Mouse (Mus musculus): ENCODE results near the gene Ghrl. TPM values are rescaled to one million over a fixed set of nuclear protein-coding genes. Genes with fewer than 3 reads are reported as not detected.
A peak's percentile ranks its signal among the peaks of the same experiment; 100 is the strongest.
"Not testable (repeated sequence)": the region's sequence is repeated elsewhere in the genome, so short reads cannot be mapped to it uniquely, and the experiment has no call there.

Gene Ghrl
- polyA plus RNA-seq, 1 experiment from 2014 or later, result 57.1 TPM

- WGBS, result 79% methylated on average over 14 of the region's 14 CpGs
- Histone ChIP-seq H3K36me3 (no peaks in the 10 kb centered on the region), H3K9ac (no peak overlapping the region), H3K4me1 (no peaks in the 10 kb centered on the region), H3K27me3 (replicated peaks) (no peaks in the 10 kb centered on the region), H3K4me2 (no peak overlapping the region), H3K27ac (no peak overlapping the region), H3K4me3 (replicated peaks) (no peak overlapping the region), H3K9me3 (no peaks in the 10 kb centered on the region)
- no peak for ATAC-seq (ENCODE audit: insufficient read depth, low FRiP score, low read depth)
These were observed 41.3 kb downstream of the Ghrl start for GRCm38 (mm10) chr6:113678246-113679012.

GRCm38 (mm10) chr6:113677070-113677734, 42.5 kb downstream of the Ghrl start:
- Histone ChIP-seq H3K36me3 (no peaks in the 10 kb centered on the region), H3K27me3 (replicated peaks) (no peaks in the 10 kb centered on the region), H3K9me3 (no peaks in the 10 kb centered on the region), H3K27ac (no peak overlapping the region), H3K4me1 (no peaks in the 10 kb centered on the region), H3K4me2 (no peak overlapping the region), H3K4me3 (replicated peaks) (no peak overlapping the region), H3K9ac (no peak overlapping the region)
- no peak for ATAC-seq (ENCODE audit: insufficient read depth, low FRiP score, low read depth)
- 65% methylated on average over 14 of the region's 14 CpGs for WGBS

GRCm38 (mm10) chr6:113675991-113676390, 43.7 kb downstream of the Ghrl start:
- Histone ChIP-seq H3K9ac (no peak overlapping the region), H3K9me3 (no peaks in the 10 kb centered on the region), H3K4me2 (no peak overlapping the region), H3K27me3 (replicated peaks) (no peaks in the 10 kb centered on the region), H3K27ac (no peak overlapping the region), H3K4me1 (no peaks in the 10 kb centered on the region), H3K36me3 (no peaks in the 10 kb centered on the region; the same call in 1 of the 2 replicates), H3K4me3 (replicated peaks) (no peak overlapping the region)
- no peak for ATAC-seq (ENCODE audit: insufficient read depth, low FRiP score, low read depth)
- WGBS, result 88% methylated on average over 9 of the region's 9 CpGs

GRCm38 (mm10) chr6:113675234-113675633, 44.4 kb downstream of the Ghrl start:
- H3K4me3 ChIP-seq (replicated peaks), result no peak overlapping the region
- H3K9ac ChIP-seq, result no peak overlapping the region
- no peak overlapping the region for H3K27ac ChIP-seq
- ATAC-seq (ENCODE audit: insufficient read depth, low FRiP score, low read depth), result no peak
- no peaks in the 10 kb centered on the region for H3K9me3 ChIP-seq
- H3K4me2 ChIP-seq, result no peak overlapping the region
- H3K4me1 ChIP-seq, result no peaks in the 10 kb centered on the region
- H3K36me3 ChIP-seq, result no peaks in the 10 kb centered on the region; the same call in 1 of the 2 replicates
- H3K27me3 ChIP-seq (replicated peaks), result no peaks in the 10 kb centered on the region
- 80% methylated on average over 4 of the region's 4 CpGs for WGBS

GRCm38 (mm10) chr6:113672989-113673388, 46.7 kb downstream of the Ghrl start:
- Histone ChIP-seq H3K4me3 (replicated peaks) (no peak overlapping the region), H3K9ac (no peak overlapping the region), H3K9me3 (no peaks in the 10 kb centered on the region), H3K27me3 (replicated peaks) (no peaks in the 10 kb centered on the region), H3K4me2 (no peak overlapping the region), H3K36me3 (no peaks in the 10 kb centered on the region; the same call in 1 of the 2 replicates), H3K27ac (no peak overlapping the region), H3K4me1 (peaks cover 7% of the 10 kb centered on the region)
- ATAC-seq (ENCODE audit: insufficient read depth, low FRiP score, low read depth), result no peak
- 74% methylated on average over 6 of the region's 6 CpGs for WGBS

GRCm38 (mm10) chr6:113672029-113672428, 47.7 kb downstream of the Ghrl start:
- not testable (repeated sequence) for H3K9me3 ChIP-seq; H3K9ac ChIP-seq; H3K4me2 ChIP-seq; H3K4me1 ChIP-seq; ATAC-seq (ENCODE audit: insufficient read depth, low FRiP score, low read depth); H3K36me3 ChIP-seq; H3K27me3 ChIP-seq (replicated peaks); H3K4me3 ChIP-seq (replicated peaks); H3K27ac ChIP-seq
- WGBS, result 92% methylated on average over 1 of the region's 1 CpGs

- no peak overlapping the region for H3K4me3 ChIP-seq (replicated peaks)
- H3K4me1 ChIP-seq, result peaks cover 10% of the 10 kb centered on the region
- H3K27me3 ChIP-seq (replicated peaks), result no peaks in the 10 kb centered on the region
- WGBS, result 51% methylated on average over 7 of the region's 7 CpGs
- no peak overlapping the region for H3K9ac ChIP-seq
- ATAC-seq (ENCODE audit: insufficient read depth, low FRiP score, low read depth), result no peak
- H3K9me3 ChIP-seq, result no peaks in the 10 kb centered on the region
- peak overlapping the region; percentile 87; the same call in 1 of the 2 replicates for H3K27ac ChIP-seq
- no peak overlapping the region for H3K4me2 ChIP-seq
- H3K36me3 ChIP-seq, result no peaks in the 10 kb centered on the region; the same call in 1 of the 2 replicates
These were observed 49.9 kb downstream of the Ghrl start for GRCm38 (mm10) chr6:113669821-113670220.

GRCm38 (mm10) chr6:113668287-113669154, 51.2 kb downstream of the Ghrl start:
- Histone ChIP-seq H3K9me3 (no peaks in the 10 kb centered on the region), H3K4me1 (peaks cover 10% of the 10 kb centered on the region), H3K4me3 (replicated peaks) (no peak overlapping the region), H3K9ac (no peak overlapping the region), H3K27ac (peak overlapping the region; percentile 87), H3K36me3 (no peaks in the 10 kb centered on the region; the same call in 1 of the 2 replicates), H3K27me3 (replicated peaks) (no peaks in the 10 kb centered on the region), H3K4me2 (peak overlapping the region; percentile 29; the same call in 1 of the 2 replicates)
- peak; percentile 90 for ATAC-seq (ENCODE audit: insufficient read depth, low FRiP score, low read depth)
- 34% methylated on average over 15 of the region's 15 CpGs for WGBS

GRCm38 (mm10) chr6:113667611-113668122, 52.0 kb downstream of the Ghrl start:
- H3K4me2 ChIP-seq, result no peak overlapping the region
- peak overlapping the region; percentile 57; the same call in 1 of the 2 replicates for H3K27ac ChIP-seq
- 62% methylated on average over 8 of the region's 8 CpGs for WGBS
- ATAC-seq (ENCODE audit: insufficient read depth, low FRiP score, low read depth), result no peak
- no peaks in the 10 kb centered on the region for H3K9me3 ChIP-seq
- no peak overlapping the region for H3K4me3 ChIP-seq (replicated peaks)
- no peak overlapping the region for H3K9ac ChIP-seq
- H3K4me1 ChIP-seq, result peaks cover 10% of the 10 kb centered on the region
- H3K36me3 ChIP-seq, result no peaks in the 10 kb centered on the region; the same call in 1 of the 2 replicates
- H3K27me3 ChIP-seq (replicated peaks), result no peaks in the 10 kb centered on the region
